Mouse (Mus musculus): Measurements from ENCODE around the gene Gm2115. TPM values are rescaled to one million over a fixed set of nuclear protein-coding genes. Genes with fewer than 3 reads are reported as not detected.

Gm2115 gene
- polyA plus RNA-seq, 1 experiment from 2014 or later, result 0.20 TPM

- 83% methylated on average over 4 of the region's 4 CpGs for WGBS
- H3K4me3 ChIP-seq, result no peak overlapping the region
These were observed 17.9 kb downstream of the Gm2115 start for GRCm38 (mm10) chr7:84546667-84547066.

GRCm38 (mm10) chr7:84551472-84551871 is 22.7 kb downstream of the Gm2115 start:
- Histone ChIP-seq H3K4me1 (no peaks in the 10 kb centered on the region), H3K9ac (no peak overlapping the region), H3K9me3 (no peaks in the 10 kb centered on the region), H3K27ac (no peak overlapping the region), H3K4me3 (no peak overlapping the region), H3K36me3 (no peaks in the 10 kb centered on the region), H3K27me3 (no peaks in the 10 kb centered on the region), H3K4me2 (replicated peaks) (no peak overlapping the region)
- no peak for ATAC-seq (ENCODE audit: insufficient number of reproducible peaks, insufficient read depth, low FRiP score, low TSS enrichment)
- 85% methylated on average over 2 of the region's 2 CpGs for WGBS

More at GRCm38 (mm10) chr7:84546667-84547066, 17.9 kb downstream of the Gm2115 start:
- no peak overlapping the region for H3K4me2 ChIP-seq (replicated peaks)
- no peak for ATAC-seq (ENCODE audit: insufficient number of reproducible peaks, insufficient read depth, low FRiP score, low TSS enrichment)
- H3K36me3 ChIP-seq, result no peaks in the 10 kb centered on the region
- no peaks in the 10 kb centered on the region for H3K27me3 ChIP-seq
- no peak overlapping the region for H3K27ac ChIP-seq
- no peaks in the 10 kb centered on the region for H3K9me3 ChIP-seq
- H3K9ac ChIP-seq, result no peak overlapping the region
- H3K4me1 ChIP-seq, result no peaks in the 10 kb centered on the region

- no peak overlapping the region for H3K4me3 ChIP-seq
- H3K27me3 ChIP-seq, result no peaks in the 10 kb centered on the region
- no peak overlapping the region for H3K27ac ChIP-seq
- no peaks in the 10 kb centered on the region for H3K36me3 ChIP-seq
- H3K4me2 ChIP-seq (replicated peaks), result no peak overlapping the region
- no peak overlapping the region for H3K9ac ChIP-seq
- WGBS, result 81% methylated on average over 3 of the region's 3 CpGs
- no peaks in the 10 kb centered on the region for H3K9me3 ChIP-seq
- H3K4me1 ChIP-seq, result no peaks in the 10 kb centered on the region
- no peak for ATAC-seq (ENCODE audit: insufficient number of reproducible peaks, insufficient read depth, low FRiP score, low TSS enrichment)
These were observed 26.5 kb downstream of the Gm2115 start for GRCm38 (mm10) chr7:84555294-84555693.

GRCm38 (mm10) chr7:84557332-84557731 is 28.6 kb downstream of the Gm2115 start:
- H3K9ac ChIP-seq, result no peak overlapping the region
- ATAC-seq (ENCODE audit: insufficient number of reproducible peaks, insufficient read depth, low FRiP score, low TSS enrichment), result no peak
- no peaks in the 10 kb centered on the region for H3K4me1 ChIP-seq
- no peaks in the 10 kb centered on the region for H3K27me3 ChIP-seq
- H3K9me3 ChIP-seq, result no peaks in the 10 kb centered on the region
- WGBS, result 49% methylated on average over 3 of the region's 3 CpGs
- no peak overlapping the region for H3K4me2 ChIP-seq (replicated peaks)
- H3K27ac ChIP-seq, result no peak overlapping the region
- no peak overlapping the region for H3K4me3 ChIP-seq
- no peaks in the 10 kb centered on the region for H3K36me3 ChIP-seq

DNA sequence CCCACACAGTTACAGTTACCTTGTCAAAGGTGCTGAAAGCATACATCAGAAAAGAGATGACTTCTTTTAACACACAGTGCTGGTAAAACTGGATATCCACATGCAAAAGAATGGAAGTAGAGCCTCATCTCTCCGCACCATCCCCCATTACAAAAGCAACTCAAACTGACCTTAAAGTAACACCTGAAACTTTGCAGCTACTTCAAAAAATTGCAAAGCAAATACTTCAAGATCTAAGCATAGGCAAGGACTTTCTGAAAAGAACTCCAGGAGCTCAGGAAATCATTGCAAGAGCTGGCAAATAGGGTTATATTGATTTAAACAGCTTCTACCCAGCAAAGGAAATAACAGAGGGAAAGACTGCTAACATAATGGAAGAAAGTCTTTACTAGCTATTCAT is 31.7 kb downstream of the Gm2115 start:
- H3K4me3 ChIP-seq, result no peak overlapping the region
- WGBS, result 93% methylated on average over 1 of the region's 1 CpGs
- no peaks in the 10 kb centered on the region for H3K4me1 ChIP-seq
- no peak overlapping the region for H3K27ac ChIP-seq
- H3K36me3 ChIP-seq, result no peaks in the 10 kb centered on the region
- no peak overlapping the region for H3K4me2 ChIP-seq (replicated peaks)
- no peaks in the 10 kb centered on the region for H3K9me3 ChIP-seq
- H3K9ac ChIP-seq, result no peak overlapping the region
- H3K27me3 ChIP-seq, result no peaks in the 10 kb centered on the region
- ATAC-seq (ENCODE audit: insufficient number of reproducible peaks, insufficient read depth, low FRiP score, low TSS enrichment), result no peak

- no peak for ATAC-seq (ENCODE audit: insufficient number of reproducible peaks, insufficient read depth, low FRiP score, low TSS enrichment)
- Histone ChIP-seq H3K27me3 (no peaks in the 10 kb centered on the region), H3K27ac (no peak overlapping the region), H3K36me3 (no peaks in the 10 kb centered on the region), H3K9ac (no peak overlapping the region), H3K4me3 (no peak overlapping the region), H3K4me1 (no peaks in the 10 kb centered on the region), H3K9me3 (no peaks in the 10 kb centered on the region), H3K4me2 (replicated peaks) (no peak overlapping the region)
- WGBS, result 81% methylated on average over 3 of the region's 3 CpGs
These were observed 35.5 kb downstream of the Gm2115 start for GRCm38 (mm10) chr7:84564236-84564635.

- Histone ChIP-seq H3K27ac (no peak overlapping the region), H3K27me3 (no peaks in the 10 kb centered on the region), H3K9me3 (no peaks in the 10 kb centered on the region), H3K4me2 (replicated peaks) (no peak overlapping the region), H3K9ac (no peak overlapping the region), H3K36me3 (no peaks in the 10 kb centered on the region), H3K4me3 (no peak overlapping the region), H3K4me1 (no peaks in the 10 kb centered on the region)
- 61% methylated on average over 6 of the region's 6 CpGs for WGBS
- no peak for ATAC-seq (ENCODE audit: insufficient number of reproducible peaks, insufficient read depth, low FRiP score, low TSS enrichment)
These were observed 37.4 kb downstream of the Gm2115 start for GRCm38 (mm10) chr7:84566200-84566599.

GRCm38 (mm10) chr7:84577034-84577433 is 48.3 kb downstream of the Gm2115 start:
- Histone ChIP-seq H3K4me3 (no peak overlapping the region), H3K9me3 (no peaks in the 10 kb centered on the region), H3K27ac (no peak overlapping the region), H3K27me3 (no peaks in the 10 kb centered on the region), H3K4me2 (replicated peaks) (no peak overlapping the region), H3K4me1 (no peaks in the 10 kb centered on the region), H3K36me3 (no peaks in the 10 kb centered on the region), H3K9ac (no peak overlapping the region)
- 81% methylated on average over 2 of the region's 2 CpGs for WGBS
- no peak for ATAC-seq (ENCODE audit: insufficient number of reproducible peaks, insufficient read depth, low FRiP score, low TSS enrichment)

DNA sequence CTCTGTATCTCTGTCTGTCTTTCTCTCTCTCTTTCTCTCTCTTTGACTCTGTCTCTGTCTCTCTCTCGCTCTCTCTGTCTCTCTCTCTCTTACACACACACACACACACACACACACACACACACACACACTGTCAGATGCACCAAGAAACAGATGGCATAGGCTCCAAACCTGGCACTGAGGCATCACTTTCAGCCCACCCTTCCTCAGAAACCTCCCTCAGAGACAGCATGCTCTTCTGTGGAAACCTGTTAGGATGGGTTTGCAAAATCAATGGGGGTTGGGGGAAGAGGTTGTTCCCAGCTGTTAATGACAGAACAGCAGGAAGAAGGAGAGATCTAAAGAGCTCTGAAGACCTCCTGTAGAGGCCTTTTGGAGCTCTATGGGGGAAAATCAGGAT is 50.1 kb downstream of the Gm2115 start:
- Histone ChIP-seq H3K27ac (no peak overlapping the region), H3K9me3 (no peaks in the 10 kb centered on the region), H3K4me3 (no peak overlapping the region), H3K27me3 (no peaks in the 10 kb centered on the region), H3K4me1 (no peaks in the 10 kb centered on the region), H3K9ac (no peak overlapping the region), H3K4me2 (replicated peaks) (no peak overlapping the region), H3K36me3 (no peaks in the 10 kb centered on the region)
- WGBS, result 80% methylated on average over 1 of the region's 1 CpGs
- no peak for ATAC-seq (ENCODE audit: insufficient number of reproducible peaks, insufficient read depth, low FRiP score, low TSS enrichment)

DNA sequence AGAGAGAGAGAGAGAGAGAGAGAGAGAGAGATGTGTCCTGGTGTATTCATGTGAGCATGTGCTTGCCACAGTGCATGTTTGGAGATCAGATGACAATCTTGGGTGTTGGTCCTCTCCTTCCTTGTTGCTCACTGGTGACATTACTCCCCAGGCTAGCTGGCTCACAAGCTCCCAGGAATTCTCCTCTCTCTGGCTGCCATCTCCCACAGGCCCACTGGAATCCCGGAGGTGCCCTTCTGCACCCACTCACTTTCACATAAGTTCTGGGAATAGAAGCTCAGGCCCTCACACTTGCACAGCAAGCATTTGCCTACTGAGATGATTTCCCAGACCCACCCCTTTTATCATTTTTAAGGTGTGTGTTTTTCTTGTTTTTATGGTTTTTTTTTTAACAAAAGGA is 51.0 kb downstream of the Gm2115 start:
- H3K4me2 ChIP-seq (replicated peaks), result no peak overlapping the region
- WGBS, result 85% methylated on average over 1 of the region's 1 CpGs
- no peaks in the 10 kb centered on the region for H3K4me1 ChIP-seq
- H3K27ac ChIP-seq, result no peak overlapping the region
- ATAC-seq (ENCODE audit: insufficient number of reproducible peaks, insufficient read depth, low FRiP score, low TSS enrichment), result no peak
- H3K27me3 ChIP-seq, result no peaks in the 10 kb centered on the region
- H3K9ac ChIP-seq, result no peak overlapping the region
- H3K4me3 ChIP-seq, result no peak overlapping the region
- H3K9me3 ChIP-seq, result no peaks in the 10 kb centered on the region
- no peaks in the 10 kb centered on the region for H3K36me3 ChIP-seq

DNA sequence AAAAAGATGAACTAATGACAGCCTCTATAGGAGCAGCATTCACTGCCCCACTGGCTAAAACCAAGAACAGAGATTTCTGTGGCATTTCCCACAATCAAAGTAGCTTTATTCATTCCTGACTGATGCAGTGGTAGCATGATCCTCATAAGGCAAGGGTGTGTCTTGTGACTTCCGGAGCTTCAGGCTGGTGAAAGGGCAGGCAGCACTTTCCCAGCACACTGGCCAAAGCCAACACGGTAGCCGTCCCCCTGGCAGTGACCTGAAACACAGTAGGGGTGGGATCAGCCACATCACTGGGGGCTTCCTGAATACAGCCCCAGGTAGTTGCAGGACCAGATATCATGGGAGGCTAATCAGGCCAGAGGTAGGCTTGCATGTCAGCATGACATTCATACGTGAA is 56.3 kb downstream of the Gm2115 start:
- ATAC-seq (ENCODE audit: insufficient number of reproducible peaks, insufficient read depth, low FRiP score, low TSS enrichment), result no peak
- no peak overlapping the region for H3K4me3 ChIP-seq
- WGBS, result 91% methylated on average over 4 of the region's 4 CpGs

GRCm38 (mm10) chr7:84586360-84587100 is 57.8 kb downstream of the Gm2115 start:
- no peak overlapping the region for H3K27ac ChIP-seq
- no peak for ATAC-seq (ENCODE audit: insufficient number of reproducible peaks, insufficient read depth, low FRiP score, low TSS enrichment)
- H3K36me3 ChIP-seq, result no peaks in the 10 kb centered on the region
- H3K9ac ChIP-seq, result no peak overlapping the region
- H3K27me3 ChIP-seq, result no peaks in the 10 kb centered on the region
- H3K4me1 ChIP-seq, result no peaks in the 10 kb centered on the region
- H3K4me3 ChIP-seq, result no peak overlapping the region
- 59% methylated on average over 3 of the region's 3 CpGs for WGBS
- no peak overlapping the region for H3K4me2 ChIP-seq (replicated peaks)
- H3K9me3 ChIP-seq, result no peaks in the 10 kb centered on the region

More for the DNA sequence above, 56.3 kb downstream of the Gm2115 start:
- Histone ChIP-seq H3K9me3 (no peaks in the 10 kb centered on the region), H3K4me1 (no peaks in the 10 kb centered on the region), H3K9ac (no peak overlapping the region), H3K27me3 (no peaks in the 10 kb centered on the region), H3K4me2 (replicated peaks) (no peak overlapping the region), H3K27ac (no peak overlapping the region), H3K36me3 (no peaks in the 10 kb centered on the region)
